Mouse (Mus musculus) CH12.LX (cell line): ENCODE measurements around the gene Olfr1124. TPM values are rescaled to one million over a fixed set of nuclear protein-coding genes. Genes with fewer than 3 reads are reported as not detected.

Source experiments
- DNase-seq: peaks from one replicate; pipeline ENCODE4 v3.0.0-alpha.2; 2013; ENCODE audit errors: extremely low read depth
- H3K27ac ChIP-seq: 2 replicates; pipeline ENCODE4 v1.5.1; 2012; ENCODE audit warnings: low read depth, mild to moderate bottlenecking, control low read depth, moderate library complexity; ENCODE audit not compliant: insufficient read depth
- H3K27me3 ChIP-seq: replicated peaks from 2 replicates; pipeline ENCODE3; 2012; ENCODE audit warnings: inconsistent platforms
- H3K36me3 ChIP-seq, 2 experiments: replicated peaks in 1 of 2; 2 replicates each; pipeline versions ENCODE3 to v1.6.1; 2012; ENCODE audit warnings: inconsistent platforms in 1 of 2, low read length in 1 of 2, mild to moderate bottlenecking in 1 of 2, mixed read lengths in 1 of 2, moderate library complexity in 1 of 2; ENCODE audit not compliant: control insufficient read depth in 1 of 2, insufficient read depth in 1 of 2
- H3K4me1 ChIP-seq, 2 experiments: 2 replicates each; pipeline ENCODE4 v1.6.1; 2012; ENCODE audit warnings: inconsistent platforms in 1 of 2, moderate library complexity in 1 of 2; ENCODE audit not compliant: insufficient read depth in 2 of 2, control insufficient read depth in 1 of 2
- H3K4me2 ChIP-seq: 2 replicates; pipeline ENCODE4 v1.6.1; 2012; ENCODE audit warnings: low read depth, mild to moderate bottlenecking, control low read depth; ENCODE audit not compliant: poor library complexity, insufficient read depth, severe bottlenecking
- H3K4me3 ChIP-seq, 3 experiments: fragments of 150-350 bp in 1 of 3; sonication (generic) in 1 of 3; replicated peaks in 1 of 3; 2 replicates each; pipeline versions ENCODE3 to v1.5.1; 2011 to 2012; ENCODE audit warnings: low read depth in 2 of 3, low read length in 2 of 3, mild to moderate bottlenecking in 2 of 3, moderate library complexity in 2 of 3, control low read depth in 1 of 3, improper control_type of control experiment in 1 of 3, inconsistent platforms in 1 of 3, mixed read lengths in 1 of 3; ENCODE audit not compliant: poor library complexity in 1 of 3
- H3K79me2 ChIP-seq: replicated peaks from 2 replicates; pipeline ENCODE4 v1.6.1; 2012; ENCODE audit warnings: mild to moderate bottlenecking, moderate library complexity; ENCODE audit not compliant: control insufficient read depth, poor library complexity, insufficient read depth, severe bottlenecking; ENCODE audit errors: extremely low read depth
- H3K9ac ChIP-seq: 2 replicates; pipeline ENCODE4 v1.6.1; 2012; ENCODE audit warnings: low read depth, mild to moderate bottlenecking, control low read depth, moderate library complexity; ENCODE audit not compliant: insufficient read depth
- H3K9me3 ChIP-seq: replicated peaks from 2 replicates; pipeline ENCODE3; 2012; ENCODE audit warnings: low read length, inconsistent platforms, mixed read lengths
- CHD1 ChIP-seq: IDR thresholded peaks from 2 replicates; pipeline ENCODE4 v1.6.1; 2012; ENCODE audit warnings: low read depth, low read length, improper control_type of control experiment, inconsistent platforms
- CHD2 ChIP-seq: IDR thresholded peaks from 2 replicates; pipeline ENCODE4 v1.6.1; 2011; ENCODE audit warnings: low read length, improper control_type of control experiment
- CTCF ChIP-seq, 2 experiments: IDR thresholded peaks in 1 of 2; conservative IDR thresholded peaks in 1 of 2; 2 replicates each; pipeline ENCODE4 v1.5.1; 2011 to 2012; ENCODE audit warnings: low read depth in 2 of 2, low read length in 2 of 2, improper control_type of control experiment in 1 of 2, inconsistent platforms in 1 of 2, mild to moderate bottlenecking in 1 of 2, moderate library complexity in 1 of 2
- E2F4 ChIP-seq: IDR thresholded peaks from 2 replicates; pipeline ENCODE4 v1.6.1; 2011; ENCODE audit warnings: low read depth, low read length, improper control_type of control experiment; ENCODE audit not compliant: insufficient replicate concordance
- ELF1 ChIP-seq: IDR thresholded peaks from 2 replicates; pipeline ENCODE4 v1.6.1; 2014; ENCODE audit warnings: low read depth, mild to moderate bottlenecking, inconsistent platforms, low read length, improper control_type of control experiment
- ETS1 ChIP-seq: conservative IDR thresholded peaks from 2 replicates; pipeline ENCODE4 v1.6.1; 2012; ENCODE audit warnings: low read depth, mild to moderate bottlenecking, inconsistent platforms, low read length, improper control_type of control experiment, moderate library complexity
- HCFC1 ChIP-seq: IDR thresholded peaks from 2 replicates; pipeline ENCODE4 v1.6.1; 2012; ENCODE audit warnings: low read depth, mild to moderate bottlenecking, inconsistent platforms, low read length, improper control_type of control experiment
- JUN ChIP-seq: IDR thresholded peaks from 2 replicates; pipeline ENCODE4 v1.6.1; 2011; ENCODE audit warnings: low read depth, mild to moderate bottlenecking, low read length, improper control_type of control experiment, moderate library complexity; ENCODE audit not compliant: insufficient read depth
- JUND ChIP-seq: conservative IDR thresholded peaks from 2 replicates; pipeline ENCODE4 v1.6.1; 2011; ENCODE audit warnings: low read depth, low read length, improper control_type of control experiment
- KAT2A ChIP-seq: IDR thresholded peaks from 2 replicates; pipeline ENCODE4 v1.6.1; 2012; ENCODE audit warnings: low read length, improper control_type of control experiment, inconsistent platforms; ENCODE audit not compliant: insufficient replicate concordance
- MEF2A ChIP-seq: IDR thresholded peaks from 2 replicates; pipeline ENCODE4 v1.6.1; 2014; ENCODE audit warnings: low read depth, mild to moderate bottlenecking, inconsistent platforms, low read length, improper control_type of control experiment, borderline replicate concordance
- MXI1 ChIP-seq: IDR thresholded peaks from 2 replicates; pipeline ENCODE4 v1.6.1; 2011; ENCODE audit warnings: mild to moderate bottlenecking, low read depth, low read length, improper control_type of control experiment
- MYC ChIP-seq: IDR thresholded peaks from 2 replicates; pipeline ENCODE4 v1.6.1; 2011; ENCODE audit warnings: low read depth, mild to moderate bottlenecking, improper control_type of control experiment, low read length
- NRF1 ChIP-seq: IDR thresholded peaks from 2 replicates; pipeline ENCODE4 v1.6.1; 2014; ENCODE audit warnings: low read depth, mild to moderate bottlenecking, inconsistent platforms, low read length, improper control_type of control experiment, moderate library complexity
- PAX5 ChIP-seq: IDR thresholded peaks from 2 replicates; pipeline ENCODE4 v1.6.1; 2012; ENCODE audit warnings: low read length, inconsistent platforms, mixed read lengths
- POLR2A ChIP-seq: IDR thresholded peaks from 2 replicates; pipeline ENCODE4 v1.6.1; 2011; ENCODE audit warnings: low read depth, mild to moderate bottlenecking, improper control_type of control experiment, low read length
- POLR2AphosphoS2 ChIP-seq: IDR thresholded peaks from 2 replicates; pipeline ENCODE4 v1.6.1; 2011; ENCODE audit warnings: low read depth, low read length, improper control_type of control experiment
- RAD21 ChIP-seq: IDR thresholded peaks from 2 replicates; pipeline ENCODE4 v1.6.1; 2011; ENCODE audit warnings: low read depth, mild to moderate bottlenecking, low read length, improper control_type of control experiment, moderate library complexity
- SIN3A ChIP-seq: IDR thresholded peaks from 2 replicates; pipeline ENCODE4 v1.6.1; 2012; ENCODE audit warnings: low read length, improper control_type of control experiment, inconsistent platforms
- SMC3 ChIP-seq: IDR thresholded peaks from 2 replicates; pipeline ENCODE4 v1.6.1; 2011; ENCODE audit warnings: low read depth, low read length, improper control_type of control experiment
- UBTF ChIP-seq: IDR thresholded peaks from 2 replicates; pipeline ENCODE4 v1.6.1; 2012; ENCODE audit warnings: low read depth, mild to moderate bottlenecking, inconsistent platforms, low read length, improper control_type of control experiment, moderate library complexity
- USF1 ChIP-seq: IDR thresholded peaks from 2 replicates; pipeline ENCODE4 v1.6.1; 2014; ENCODE audit warnings: low read depth, mild to moderate bottlenecking, inconsistent platforms, low read length, improper control_type of control experiment
- ZC3H11A ChIP-seq: IDR thresholded peaks from 2 replicates; pipeline ENCODE4 v1.6.1; 2012; ENCODE audit warnings: low read depth, mild to moderate bottlenecking, inconsistent platforms, low read length, improper control_type of control experiment
- ZNF384 ChIP-seq: IDR thresholded peaks from 2 replicates; pipeline ENCODE4 v1.6.1; 2012; ENCODE audit warnings: low read depth, low read length, improper control_type of control experiment, inconsistent platforms
- dilution Hi-C: fragments of 300-500 bp; cut with MboI; formaldehyde crosslinking; loops from 2 replicates; pipeline ENCODE4 v1.14.3; 2020; ENCODE audit warnings: low sequenced_read_pairs; ENCODE audit not compliant: extremely low pct_unique_long_range_greater_than_20kb, extremely low pct_ligation_motif_present
- in situ Hi-C: fragments of 300-500 bp; cut with MboI; formaldehyde crosslinking; loops from 3 replicates; pipeline ENCODE4 v1.14.3; 2019; ENCODE audit warnings: low sequenced_read_pairs, low pct_ligation_motif_present, low pct_unique_long_range_greater_than_20kb, mixed read lengths
- polyA plus RNA-seq: library from polyadenylated mRNA; unstranded; fragments of >175 nt; gene quantifications from 2 replicates; pipeline ENCODE4 v1.2.1, GENCODE M21; 2012; ENCODE audit warnings: low read depth; ENCODE audit not compliant: insufficient read length
- total RNA-seq, 2 experiments: library from RNA; depleted of rRNA; stranded (reverse); fragments of 300-350 nt in 1 of 2; fragments of >200 nt in 1 of 2; gene quantifications; 2 replicates each; pipeline ENCODE4 v1.2.3; 2012 to 2014

The Olfr1124 gene
- total and polyA plus RNA-seq, 3 experiments: not detected

DNA sequence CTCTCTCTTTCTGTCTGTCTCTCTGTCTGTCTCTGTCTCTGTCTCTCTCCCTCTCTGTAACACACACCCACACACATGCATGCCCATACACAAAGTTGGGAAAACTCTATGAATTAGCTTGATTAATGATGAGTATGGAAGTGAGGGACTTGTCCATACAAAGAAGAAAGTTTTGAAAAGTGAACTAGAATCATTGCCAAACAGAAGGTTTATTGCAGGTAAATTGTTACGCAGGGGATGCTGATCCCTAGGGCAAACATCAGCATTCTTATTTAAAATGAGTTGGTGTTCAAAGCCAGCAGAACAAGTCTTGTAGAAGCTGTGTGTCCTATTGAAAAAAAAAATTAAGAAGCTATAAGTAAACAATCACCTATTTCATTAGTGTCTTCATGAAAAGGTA lies 13.7 kb upstream of the Olfr1124 start, which contains the start of gene Olfr1123:
Olfr1123 (plus strand) TSS at position 301 of the 400 bp plus-strand sequence.
- DNase-seq: no peak
- in situ Hi-C loops: no loop called here

GRCm38 (mm10) chr2:87437731-87438130 lies 7.7 kb downstream of the Olfr1124 start:
- in situ Hi-C loops: no loop called here
- TF ChIP-seq JUND (no peak), JUN (no peak), RAD21 (no peak), NRF1 (no peak), ETS1 (no peak), POLR2A (no peak)
- Histone ChIP-seq H3K4me1 (no peaks in the 10 kb centered on the region), H3K4me3 (no peak overlapping the region), H3K9me3 (peaks cover 13% of the 10 kb centered on the region), H3K4me2 (no peak overlapping the region), H3K27ac (no peak overlapping the region), H3K79me2 (no peaks in the 10 kb centered on the region), H3K36me3 (no peaks in the 10 kb centered on the region), H3K27me3 (no peaks in the 10 kb centered on the region), H3K9ac (no peak overlapping the region)
- dilution Hi-C loops: no loop called here
- no peak for DNase-seq

More for the DNA sequence above, 13.7 kb upstream of the Olfr1124 start, which contains the start of gene Olfr1123:
- Histone ChIP-seq H3K4me1 (no peaks in the 10 kb centered on the region), H3K36me3 (no peaks in the 10 kb centered on the region), H3K4me2 (no peak within 1 kb of the TSS), H3K9ac (no peak within 1 kb of the TSS), H3K27me3 (no peaks in the 10 kb centered on the region), H3K9me3 (peaks cover 20% of the 10 kb centered on the region), H3K79me2 (no peaks in the 10 kb centered on the region), H3K27ac (no peak within 1 kb of the TSS), H3K4me3 (no peak within 1 kb of the TSS)
- dilution Hi-C loops: no loop called here
- no peak for TF ChIP-seq UBTF
- TF ChIP-seq PAX5: no peak

GRCm38 (mm10) chr2:87453662-87454061 lies 23.6 kb downstream of the Olfr1124 start, which contains the start of gene Olfr1126:
Gene Olfr1126, plus strand, starts transcription at chr2:87453962.
- Histone ChIP-seq H3K9ac (no peak within 1 kb of the TSS), H3K9me3 (no peaks in the 10 kb centered on the region), H3K36me3 (no peaks in the 10 kb centered on the region), H3K4me3 (no peak within 1 kb of the TSS), H3K27ac (no peak within 1 kb of the TSS), H3K4me1 (no peaks in the 10 kb centered on the region), H3K4me2 (no peak within 1 kb of the TSS), H3K79me2 (no peaks in the 10 kb centered on the region), H3K27me3 (no peaks in the 10 kb centered on the region)
- in situ Hi-C loops (no loop called here), dilution Hi-C loops (no loop called here)
- TF ChIP-seq USF1 (no peak), MXI1 (no peak), ZNF384 (no peak), CHD1 (no peak), KAT2A (no peak), POLR2AphosphoS2 (no peak), E2F4 (no peak), ZC3H11A (no peak), CHD2 (no peak), MEF2A (no peak), ELF1 (no peak), SIN3A (no peak), CTCF (conservative IDR thresholded peaks at IDR 0.05 in 1 of 2, IDR thresholded peaks at IDR 0.05 in 1 of 2; ENCODE audit: low read depth in 2 of 2, low read length in 2 of 2) (no peak), MYC (no peak), HCFC1 (no peak), SMC3 (no peak), UBTF (no peak), RAD21 (no peak)
- no peak for DNase-seq
